Mouse (Mus musculus) left cerebral cortex, postnatal 4 days (tissue): Measurements from ENCODE around the gene Atrnl1. TPM values are rescaled to one million over a fixed set of nuclear protein-coding genes. Genes with fewer than 3 reads are reported as not detected.

Experiments used
- DNase-seq: peaks from one replicate; pipeline ENCODE4 v3.0.0-alpha.2; 2022
- intact Hi-C: fragments of 180-260 bp; cut with DNase I; formaldehyde crosslinking; loops from one replicate; pipeline ENCODE4 v1.15.1; 2025
- microRNA-seq: library from miRNA; unstranded; fragments of <30 nt; microRNA quantifications from one replicate; pipeline ENCODE4 v1.2.0, GENCODE M21; 2022
- total RNA-seq, 2 experiments: library from RNA; stranded (reverse); gene quantifications; 2 replicates each; pipeline ENCODE4 v1.2.3; 2021

Gene Atrnl1
- total RNA-seq, 2 experiments from 2014 or later, result 79.5 to 86.2 TPM

DNA sequence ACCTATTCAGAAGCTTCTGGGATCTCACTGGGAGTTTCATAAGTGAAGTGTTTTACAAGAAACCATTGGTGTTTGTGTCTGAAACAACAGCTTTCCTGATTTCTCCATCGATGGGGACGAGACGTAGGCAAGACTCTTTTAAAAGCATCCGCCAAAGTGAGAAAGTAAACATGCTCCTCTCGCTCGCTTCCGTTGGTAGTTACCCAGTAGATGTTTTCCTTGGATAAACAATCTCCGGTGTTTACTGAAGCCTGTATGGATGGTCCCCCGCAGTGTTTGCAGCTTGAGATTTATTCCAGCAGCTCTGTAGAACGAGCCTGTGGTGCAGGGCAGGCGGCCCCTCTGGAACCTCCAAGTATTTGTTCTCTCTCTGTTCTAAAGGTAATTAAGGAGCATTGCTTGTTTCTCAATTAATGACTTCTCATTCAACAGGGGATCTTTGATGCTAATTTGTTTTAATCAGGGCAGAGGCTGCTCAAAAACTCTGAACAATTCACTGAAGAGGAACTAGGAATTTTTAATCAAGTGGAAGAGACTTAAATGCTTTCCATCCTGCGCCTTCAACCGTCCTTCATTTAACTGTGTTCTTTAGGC, 529.5 kb downstream of the Atrnl1 start:
- no peak for DNase-seq
- intact Hi-C loops, result no loop called here

DNA sequence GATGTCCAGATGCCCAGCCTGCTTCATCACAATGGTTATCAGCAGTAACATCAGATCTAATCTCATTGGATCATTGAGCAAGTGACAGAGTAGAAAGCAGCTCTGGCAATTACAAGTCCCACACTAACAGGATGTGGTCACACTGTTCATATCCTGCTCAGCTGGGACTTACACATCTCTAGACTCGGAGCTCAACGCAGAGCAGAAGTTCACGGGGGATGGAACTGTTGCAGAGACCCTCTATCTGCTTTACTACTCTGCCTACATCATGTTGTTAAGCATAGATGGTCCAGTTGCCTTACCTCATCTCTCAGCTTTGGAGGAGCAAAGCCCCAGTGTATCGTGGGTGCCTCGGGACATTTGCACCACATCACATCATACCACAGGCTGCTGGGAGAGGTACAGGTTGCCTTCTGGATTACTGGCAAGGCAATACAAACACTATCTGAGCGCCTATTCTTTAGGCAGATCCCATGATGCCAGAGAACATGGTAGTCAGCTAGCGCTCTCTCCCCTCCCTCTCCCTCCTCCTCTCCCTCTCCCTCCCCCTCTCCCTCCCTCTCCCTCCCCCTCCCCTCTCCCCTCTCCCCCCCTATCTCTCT, 533.1 kb downstream of the Atrnl1 start:
- no peak for DNase-seq
- intact Hi-C loops, result no loop called here

- peak; percentile 26 for DNase-seq
Observed at GRCm38 (mm10) chr19:58145521-58145920, 534.7 kb downstream of the Atrnl1 start.

GRCm38 (mm10) chr19:58151257-58151656, 540.4 kb downstream of the Atrnl1 start:
- intact Hi-C loops, result no loop called here
- DNase-seq, result no peak

More at GRCm38 (mm10) chr19:58145521-58145920, 534.7 kb downstream of the Atrnl1 start:
- intact Hi-C loops, result no loop called here

- intact Hi-C loops, result no loop called here
Observed at GRCm38 (mm10) chr19:58161569-58161968, 550.7 kb downstream of the Atrnl1 start.

DNA sequence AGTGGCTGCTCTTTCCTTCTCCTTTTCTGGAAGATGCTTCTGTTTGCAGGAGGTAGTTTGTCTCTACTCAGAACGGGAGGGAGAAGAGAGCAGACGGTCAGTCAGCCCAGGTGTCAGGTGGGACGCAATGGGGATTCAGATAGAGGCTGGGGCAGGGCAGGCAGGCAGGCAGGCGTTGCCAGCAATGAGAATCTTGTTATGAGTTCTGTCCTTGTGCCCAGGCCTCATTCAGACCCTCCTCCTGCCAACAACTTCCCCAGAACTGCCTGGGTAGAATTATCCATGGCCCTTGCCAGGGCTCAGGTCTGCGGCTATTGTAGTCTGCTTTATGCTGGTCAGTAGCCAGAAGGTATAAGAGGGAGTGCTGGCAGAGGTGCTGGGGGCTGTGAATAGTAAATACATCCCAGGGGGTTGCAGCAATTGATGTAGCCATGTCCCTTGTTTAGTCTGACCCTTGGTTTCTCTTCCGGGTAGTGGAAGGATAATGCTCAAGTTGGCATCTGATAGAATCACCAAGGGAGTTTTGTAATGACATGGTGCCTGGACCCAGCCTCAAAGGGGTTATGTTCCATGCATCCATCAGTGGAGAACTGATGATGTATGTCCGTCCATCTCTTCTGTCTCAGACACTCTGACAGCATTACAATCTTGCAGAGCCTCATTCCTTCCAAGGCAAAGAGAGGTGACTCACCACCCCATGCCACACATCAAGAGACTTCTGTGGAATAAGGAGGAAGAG, 554.2 kb downstream of the Atrnl1 start:
- DNase-seq, result peak; percentile 42
- intact Hi-C loops, result no loop called here

More at GRCm38 (mm10) chr19:58161569-58161968, 550.7 kb downstream of the Atrnl1 start:
- DNase-seq, result no peak

- DNase-seq, result no peak
- intact Hi-C loops, result no loop called here
Observed at GRCm38 (mm10) chr19:58165635-58166015, 554.8 kb downstream of the Atrnl1 start.

GRCm38 (mm10) chr19:58166147-58166546, 555.3 kb downstream of the Atrnl1 start:
- intact Hi-C loops, result no loop called here
- peak; percentile 23 for DNase-seq

- intact Hi-C loops, result no loop called here
- no peak for DNase-seq
Observed at GRCm38 (mm10) chr19:58178410-58178809, 567.6 kb downstream of the Atrnl1 start.

DNA sequence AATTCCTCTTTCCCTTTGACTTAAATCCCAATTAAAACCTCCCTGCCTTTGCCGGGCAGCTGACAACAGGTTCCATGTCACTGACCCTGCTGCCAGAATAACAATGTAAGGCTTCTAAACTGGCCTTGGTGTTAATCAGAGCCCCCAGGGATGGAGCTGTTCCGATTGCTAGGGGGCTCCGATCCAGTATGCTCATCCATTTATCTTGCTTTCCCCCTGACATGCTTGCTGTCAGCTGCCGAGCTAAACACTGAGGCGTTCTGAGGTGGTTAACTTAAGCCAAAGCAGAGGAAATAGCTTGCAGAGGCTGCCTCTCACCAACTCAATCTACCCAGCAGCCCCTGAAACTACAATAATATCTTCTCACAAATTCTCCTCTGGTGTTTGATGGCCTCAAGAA, 569.9 kb downstream of the Atrnl1 start:
- intact Hi-C loops, result no loop called here

More for the DNA sequence above, 569.9 kb downstream of the Atrnl1 start:
- DNase-seq, result peak; percentile 23

Small RNA genes within 50 kb of the gene (microRNA-seq; reads per million reads assigned to microRNA genes)
- not detected for gene Mir5623

Other genes with a start within 250 kb of the Atrnl1 start
- gene Trub1, start 158.1 kb upstream of the Atrnl1 start, total RNA-seq, result 10 to 100 TPM; 19.7 to 20.6 TPM